Mouse (Mus musculus) gastrocnemius, adult 2 months (tissue): Measurements from ENCODE around the gene Spp2. TPM values are rescaled to one million over a fixed set of nuclear protein-coding genes. Genes with fewer than 3 reads are reported as not detected.

ENCODE experiments used
- DNase-seq: peaks from one replicate; pipeline ENCODE4 v3.0.0; 2022
- H3K27ac ChIP-seq: fragments of 200-600 bp; 2 replicates; pipeline ENCODE4 v1.8.1; 2022; ENCODE audit warnings: mild to moderate bottlenecking
- H3K4me3 ChIP-seq: fragments of 200-600 bp; 2 replicates; pipeline ENCODE4 v1.8.1; 2022; ENCODE audit warnings: mild to moderate bottlenecking, moderate library complexity
- CTCF ChIP-seq: fragments of 200-600 bp; IDR thresholded peaks from 2 replicates; pipeline ENCODE4 v1.8.1; 2022; ENCODE audit warnings: antibody characterized with exemption, mild to moderate bottlenecking, moderate library complexity
- intact Hi-C: fragments of 180-260 bp; cut with DNase I; formaldehyde crosslinking; loops from one replicate; pipeline ENCODE4 v1.15.1; 2025
- total RNA-seq, 2 experiments: library from RNA; stranded (reverse); gene quantifications; 2 replicates each; pipeline ENCODE4 v1.2.3; 2021

Gene Spp2
- total RNA-seq, 2 experiments from 2014 or later, result not detected

GRCm38 (mm10) chr1:88422045-88422444 lies 15.3 kb downstream of the Spp2 start:
- no peak overlapping the region for H3K27ac ChIP-seq
- intact Hi-C loops, result no loop called here
- DNase-seq, result no peak
- H3K4me3 ChIP-seq, result no peak overlapping the region
- no peak for TF ChIP-seq CTCF

- H3K4me3 ChIP-seq, result no peak overlapping the region
- DNase-seq, result no peak
- intact Hi-C loops, result no loop called here
- no peak for TF ChIP-seq CTCF
- H3K27ac ChIP-seq, result no peak overlapping the region
Measured at GRCm38 (mm10) chr1:88422846-88423395, 16.2 kb downstream of the Spp2 start.

- DNase-seq, result peak; percentile 77
- peak; percentile 97 for TF ChIP-seq CTCF
- H3K4me3 ChIP-seq, result no peak overlapping the region
- intact Hi-C loops, result loop anchor here (1.0 kb wide), 1 partner anchor 282 kb away; no protein-coding TSS in a partner anchor
- H3K27ac ChIP-seq, result no peak overlapping the region
Measured at GRCm38 (mm10) chr1:88424602-88425252, 18.0 kb downstream of the Spp2 start.

GRCm38 (mm10) chr1:88427987-88428741 lies 21.4 kb downstream of the Spp2 start:
- H3K27ac ChIP-seq, result no peak overlapping the region
- no peak for TF ChIP-seq CTCF
- intact Hi-C loops, result no loop called here
- no peak for DNase-seq
- no peak overlapping the region for H3K4me3 ChIP-seq

GRCm38 (mm10) chr1:88429413-88429812 lies 22.7 kb downstream of the Spp2 start:
- no peak for DNase-seq

GRCm38 (mm10) chr1:88431262-88431661 lies 24.5 kb downstream of the Spp2 start:
- Histone ChIP-seq H3K4me3 (no peak overlapping the region), H3K27ac (no peak overlapping the region)
- no peak for TF ChIP-seq CTCF
- no peak for DNase-seq
- intact Hi-C loops, result no loop called here

More at GRCm38 (mm10) chr1:88429413-88429812, 22.7 kb downstream of the Spp2 start:
- Histone ChIP-seq H3K4me3 (no peak overlapping the region), H3K27ac (no peak overlapping the region)
- TF ChIP-seq CTCF, result no peak
- intact Hi-C loops, result no loop called here

- TF ChIP-seq CTCF, result no peak
- H3K27ac ChIP-seq, result no peak overlapping the region
- intact Hi-C loops, result no loop called here
- H3K4me3 ChIP-seq, result no peak overlapping the region
- DNase-seq, result no peak
Measured at GRCm38 (mm10) chr1:88432601-88433000, 25.8 kb downstream of the Spp2 start.

- DNase-seq, result no peak
- TF ChIP-seq CTCF, result no peak
Measured at GRCm38 (mm10) chr1:88433096-88433883, 26.5 kb downstream of the Spp2 start.

GRCm38 (mm10) chr1:88434057-88434456 lies 27.3 kb downstream of the Spp2 start:
- no peak for DNase-seq
- no peak overlapping the region for H3K4me3 ChIP-seq
- no peak overlapping the region for H3K27ac ChIP-seq
- intact Hi-C loops, result no loop called here
- no peak; the same call in 1 of the 2 replicates for TF ChIP-seq CTCF

More at GRCm38 (mm10) chr1:88433096-88433883, 26.5 kb downstream of the Spp2 start:
- Histone ChIP-seq H3K4me3 (no peak overlapping the region), H3K27ac (no peak overlapping the region)
- intact Hi-C loops, result no loop called here

GRCm38 (mm10) chr1:88437206-88438126 lies 30.7 kb downstream of the Spp2 start:
- intact Hi-C loops, result no loop called here
- H3K4me3 ChIP-seq, result no peak overlapping the region
- DNase-seq, result no peak
- no peak for TF ChIP-seq CTCF
- no peak overlapping the region for H3K27ac ChIP-seq

GRCm38 (mm10) chr1:88443383-88443782 lies 36.6 kb downstream of the Spp2 start:
- no peak overlapping the region for H3K27ac ChIP-seq
- H3K4me3 ChIP-seq, result no peak overlapping the region
- no peak for DNase-seq
- intact Hi-C loops, result no loop called here
- TF ChIP-seq CTCF, result no peak

- H3K4me3 ChIP-seq, result no peak overlapping the region
- DNase-seq, result no peak
- no peak overlapping the region for H3K27ac ChIP-seq
- TF ChIP-seq CTCF, result peak; percentile 60
- intact Hi-C loops, result no loop called here
Measured at GRCm38 (mm10) chr1:88445400-88445799, 38.6 kb downstream of the Spp2 start.
